Mouse (Mus musculus) heart, adult 2 months (tissue): ENCODE measurements at regions not wholly inside any gene's neighbourhood (a gene's known extent, or its start where the extent isn't known, plus 50 kb on each side); places are given as distances from the start of the nearest gene placed in this dataset.

Source experiments
- DNase-seq, 2 experiments: peaks; one replicate each; pipeline ENCODE4 v3.0.0; 2021
- H3K27ac ChIP-seq: fragments of 200-600 bp; 2 replicates; pipeline ENCODE4 v1.8.1; 2022
- H3K27me3 ChIP-seq: fragments of 200-500 bp; 2 replicates; pipeline ENCODE4 v1.6.1; 2012; ENCODE audit warnings: mild to moderate bottlenecking, low read length, inconsistent platforms, mixed read lengths; ENCODE audit not compliant: control insufficient read depth, insufficient read depth
- H3K36me3 ChIP-seq: fragments of 200-500 bp; 2 replicates; pipeline ENCODE4 v1.6.1; 2012; ENCODE audit warnings: low read length, inconsistent platforms; ENCODE audit not compliant: control insufficient read depth, insufficient read depth
- H3K4me1 ChIP-seq: fragments of 200-500 bp; 2 replicates; pipeline ENCODE4 v1.6.1; 2011; ENCODE audit warnings: low read length; ENCODE audit not compliant: control insufficient read depth, insufficient read depth
- H3K4me3 ChIP-seq: fragments of 200-600 bp; 2 replicates; pipeline ENCODE4 v1.8.1; 2022
- H3K79me2 ChIP-seq: fragments of 200-500 bp; replicated peaks from 2 replicates; pipeline ENCODE4 v1.6.1; 2012; ENCODE audit warnings: mild to moderate bottlenecking, inconsistent platforms, low read length, moderate library complexity, mixed read lengths; ENCODE audit not compliant: control insufficient read depth, insufficient read depth
- H3K9ac ChIP-seq: fragments of 200-500 bp; 2 replicates; pipeline ENCODE4 v1.6.1; 2012; ENCODE audit warnings: low read depth, mild to moderate bottlenecking, control low read depth, inconsistent platforms, low read length, mixed read lengths
- CTCF ChIP-seq: fragments of 200-600 bp; IDR thresholded peaks from 2 replicates; pipeline ENCODE4 v1.8.1; 2022; ENCODE audit warnings: antibody characterized with exemption, mild to moderate bottlenecking, moderate library complexity
- EP300 ChIP-seq: fragments of 200-500 bp; IDR thresholded peaks from 2 replicates; pipeline ENCODE4 v1.6.1; 2011; ENCODE audit warnings: low read depth, low read length, control low read depth; ENCODE audit not compliant: insufficient read depth
- POLR2A ChIP-seq: fragments of 200-500 bp; IDR thresholded peaks from 2 replicates; pipeline ENCODE4 v1.6.1; 2011; ENCODE audit warnings: mild to moderate bottlenecking, low read depth, low read length, control low read depth; ENCODE audit not compliant: insufficient read depth
- WGBS: fragments of 180-500 bp; shearing (Covaris S2); methylation state at CpG from one replicate; pipeline ENCODE4 v1.1.7; 2018; 5-methylcytosine and 5-hydroxymethylcytosine counted together
- intact Hi-C: fragments of 180-260 bp; cut with DNase I; formaldehyde crosslinking; loops from one replicate; pipeline ENCODE4 v1.15.1; 2025

GRCm38 (mm10) chr1:35000801-35001200 lies 151.0 kb downstream of the Plekhb2 start:
- no peak for DNase-seq
- no peaks in the 10 kb centered on the region for H3K79me2 ChIP-seq
- intact Hi-C loops = no loop called here
- TF ChIP-seq POLR2A (no peak), EP300 (no peak), CTCF (no peak)
- WGBS = 66% methylated on average over 1 of the region's 1 CpGs
- H3K4me3 ChIP-seq = no peak overlapping the region
- H3K9ac ChIP-seq = no peak overlapping the region
- no peaks in the 10 kb centered on the region for H3K27me3 ChIP-seq
- H3K27ac ChIP-seq = no peak overlapping the region
- H3K4me1 ChIP-seq = no peaks in the 10 kb centered on the region
- H3K36me3 ChIP-seq = no peaks in the 10 kb centered on the region

- Histone ChIP-seq H3K27ac (no peak overlapping the region), H3K4me1 (no peaks in the 10 kb centered on the region), H3K79me2 (no peaks in the 10 kb centered on the region), H3K36me3 (no peaks in the 10 kb centered on the region), H3K27me3 (no peaks in the 10 kb centered on the region), H3K9ac (no peak overlapping the region), H3K4me3 (no peak overlapping the region)
- WGBS = 61% methylated on average over 4 of the region's 4 CpGs
- intact Hi-C loops = no loop called here
- no peak for DNase-seq
- no peak for TF ChIP-seq POLR2A
- TF ChIP-seq EP300 = no peak
- TF ChIP-seq CTCF = no peak
Measured at GRCm38 (mm10) chr1:35017471-35017870, 167.7 kb downstream of the Plekhb2 start.

DNA sequence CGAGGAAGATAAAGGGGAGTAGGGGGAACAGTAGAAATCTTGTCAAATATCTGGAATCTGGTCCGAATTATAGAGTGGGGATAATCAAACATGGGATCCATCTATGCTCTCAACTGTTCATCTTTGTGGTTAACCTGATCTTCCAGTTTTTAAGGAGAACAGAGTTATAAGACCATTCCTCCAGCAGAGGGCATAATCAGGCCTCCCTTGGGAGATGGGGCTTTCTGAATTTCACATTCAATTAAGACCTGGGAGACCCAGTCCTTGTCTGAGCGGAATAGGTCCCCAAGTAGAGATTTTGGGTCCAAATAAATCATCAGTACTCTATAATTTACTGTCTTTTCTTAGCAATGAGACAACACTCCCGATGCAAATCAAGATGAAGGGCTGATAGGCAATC lies 182.8 kb downstream of the Plekhb2 start:
- Histone ChIP-seq H3K9ac (no peak overlapping the region), H3K4me3 (no peak overlapping the region), H3K36me3 (no peaks in the 10 kb centered on the region), H3K27ac (no peak overlapping the region), H3K27me3 (no peaks in the 10 kb centered on the region), H3K79me2 (no peaks in the 10 kb centered on the region), H3K4me1 (no peaks in the 10 kb centered on the region)
- TF ChIP-seq POLR2A (no peak), CTCF (peak; percentile 49)
- DNase-seq = no peak
- WGBS = 45% methylated on average over 4 of the region's 4 CpGs
- intact Hi-C loops = loop anchor here (10.0 kb wide), 1 partner anchor 232 kb away; no protein-coding TSS in a partner anchor

GRCm38 (mm10) chr1:35072811-35073210 lies 223.0 kb downstream of the Plekhb2 start:
- Histone ChIP-seq H3K4me1 (no peaks in the 10 kb centered on the region), H3K9ac (no peak overlapping the region), H3K36me3 (no peaks in the 10 kb centered on the region), H3K27me3 (no peaks in the 10 kb centered on the region), H3K4me3 (no peak overlapping the region), H3K27ac (no peak overlapping the region), H3K79me2 (no peaks in the 10 kb centered on the region)
- intact Hi-C loops = no loop called here
- 68% methylated on average over 1 of the region's 1 CpGs for WGBS
- DNase-seq = no peak
- TF ChIP-seq EP300 = no peak
- TF ChIP-seq POLR2A = no peak
- TF ChIP-seq CTCF = no peak

DNA sequence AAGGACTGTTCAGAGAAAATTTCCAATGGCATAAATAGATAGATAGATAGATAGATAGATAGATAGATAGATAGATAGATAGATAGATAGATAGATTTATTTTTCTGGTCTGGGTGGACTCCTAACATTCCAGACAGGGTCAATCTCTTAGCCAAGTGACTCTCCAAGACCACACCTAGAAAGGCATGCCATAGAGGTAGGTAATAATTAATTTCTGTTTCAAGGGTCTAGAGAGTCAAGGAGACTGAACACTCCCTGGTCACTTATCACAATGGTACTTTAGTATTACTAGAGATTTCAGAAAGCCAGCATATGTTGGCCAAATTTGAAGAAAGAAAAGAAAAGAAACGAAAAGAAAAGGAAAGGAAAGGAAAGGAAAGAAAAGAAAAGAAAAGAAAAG lies 245.1 kb downstream of the Plekhb2 start:
- WGBS = 25% methylated on average over 1 of the region's 1 CpGs
- Histone ChIP-seq H3K4me3 (no peak overlapping the region), H3K79me2 (no peaks in the 10 kb centered on the region), H3K9ac (no peak overlapping the region), H3K36me3 (no peaks in the 10 kb centered on the region), H3K27me3 (no peaks in the 10 kb centered on the region), H3K27ac (no peak overlapping the region), H3K4me1 (no peaks in the 10 kb centered on the region)
- no peak for DNase-seq
- intact Hi-C loops = no loop called here
- TF ChIP-seq CTCF = no peak
- no peak for TF ChIP-seq EP300
- TF ChIP-seq POLR2A = no peak

- WGBS = 86% methylated on average over 2 of the region's 2 CpGs
Measured at GRCm38 (mm10) chr1:35095785-35096184, 246.0 kb downstream of the Plekhb2 start.

GRCm38 (mm10) chr1:35106665-35107064 lies 256.9 kb downstream of the Plekhb2 start:
- H3K9ac ChIP-seq = no peak overlapping the region
- WGBS = 68% methylated on average over 1 of the region's 1 CpGs
- DNase-seq = no peak
- no peaks in the 10 kb centered on the region for H3K36me3 ChIP-seq
- H3K4me3 ChIP-seq = no peak overlapping the region
- TF ChIP-seq CTCF (no peak), EP300 (no peak), POLR2A (no peak)
- H3K27ac ChIP-seq = no peak overlapping the region
- H3K79me2 ChIP-seq = no peaks in the 10 kb centered on the region
- no peaks in the 10 kb centered on the region for H3K27me3 ChIP-seq
- intact Hi-C loops = no loop called here
- no peaks in the 10 kb centered on the region for H3K4me1 ChIP-seq

More at GRCm38 (mm10) chr1:35095785-35096184, 246.0 kb downstream of the Plekhb2 start:
- Histone ChIP-seq H3K4me1 (no peaks in the 10 kb centered on the region), H3K4me3 (no peak overlapping the region), H3K9ac (no peak overlapping the region), H3K27me3 (no peaks in the 10 kb centered on the region), H3K27ac (no peak overlapping the region), H3K36me3 (no peaks in the 10 kb centered on the region), H3K79me2 (no peaks in the 10 kb centered on the region)
- DNase-seq = no peak
- no peak for TF ChIP-seq CTCF
- intact Hi-C loops = no loop called here
